Mouse (Mus musculus): ENCODE results near the gene Tex30.

Tex30 gene

GRCm38 (mm10) chr1:44042555-44042915 is 59.7 kb downstream of the Tex30 start:
- no peak for DNase-seq (ENCODE audit: low spot score in 2 of 2)

- DNase-seq (ENCODE audit: low spot score in 2 of 2): peak; percentile 34 to 68
Observed at GRCm38 (mm10) chr1:44041797-44042554, 60.3 kb downstream of the Tex30 start.

Data from thymus, postnatal 10 days (tissue).